ENCODE assay signal across 7 mouse cellular contexts in the genomic region with DNA sequence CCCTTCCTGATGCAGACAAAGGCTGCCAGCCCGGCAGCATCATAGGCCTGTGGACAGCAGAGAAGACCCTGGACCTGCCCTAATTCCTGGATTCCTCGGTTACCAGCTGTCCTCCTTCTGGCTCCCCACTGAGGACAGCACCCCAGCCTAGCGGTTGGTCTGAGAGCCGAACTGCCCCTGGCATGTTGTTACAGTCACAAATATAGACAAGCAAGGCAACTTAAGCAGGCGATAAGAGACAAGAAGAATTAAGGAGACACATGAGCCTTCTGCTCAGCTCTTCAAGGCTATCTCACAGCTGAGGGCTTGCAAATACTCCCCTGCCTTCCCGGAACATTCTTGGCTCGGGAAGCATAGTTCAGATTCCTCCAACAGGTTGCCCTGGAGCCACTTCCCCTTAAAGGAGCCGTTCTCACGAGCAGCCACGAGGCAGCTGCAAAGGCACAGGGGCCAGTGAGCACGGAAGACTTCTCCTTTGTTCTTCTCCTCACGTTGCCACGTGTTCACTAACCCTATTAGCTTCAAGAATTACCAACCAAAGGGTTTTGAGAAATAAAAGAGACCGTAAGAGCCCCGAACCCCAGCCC.
DNase-seq lines count a peak whose midpoint lies in the region; ATAC-seq and TF ChIP-seq lines count a peak whose summit lies in the region.

No protein-coding gene starts in this region.

- no peak overlapping the region; the same call in 1 of the 2 replicates for H3K9ac ChIP-seq in heart, embryonic 15.5 days
- no peak overlapping the region for H3K9ac ChIP-seq in midbrain, embryonic 15.5 days

- ATAC-seq in heart, embryonic 15.5 days (replicated peaks; ENCODE audit: insufficient number of reproducible peaks, insufficient read depth, low FRiP score, low read depth), result 0 out of 2 replicates have a peak, but pooled peaks have one; percentile 35
- no peak for ATAC-seq in midbrain, embryonic 15.5 days (replicated peaks)
- no peak for ATAC-seq in inflammation-experienced regulatory T-cells, adult 6 months

- DNase-seq in NIH3T3 (ENCODE audit: low read depth), result peak; percentile 80
- DNase-seq in embryo, embryonic 10 days (ENCODE audit: low spot score), result peak; percentile 74
- peak; percentile 65 for DNase-seq in kidney, postnatal 10 days
- no peak for DNase-seq in thymus, adult 2 months

- no peaks in the 10 kb centered on the region for H3K36me3 ChIP-seq in heart, embryonic 15.5 days
- H3K36me3 ChIP-seq in midbrain, embryonic 15.5 days (replicated peaks), result no peaks in the 10 kb centered on the region
- H3K36me3 ChIP-seq in thymus, adult 2 months (ENCODE audit: control insufficient read depth, insufficient read depth, low read length), result no peaks in the 10 kb centered on the region

- TF ChIP-seq POLR2A in thymus, adult 2 months (IDR thresholded peaks at IDR 0.05; ENCODE audit: control insufficient read depth, extremely low read depth, insufficient read depth, low read length, poor library complexity), result no peak

- no peaks in the 10 kb centered on the region for H3K27me3 ChIP-seq in heart, embryonic 15.5 days
- no peaks in the 10 kb centered on the region for H3K27me3 ChIP-seq in midbrain, embryonic 15.5 days (replicated peaks)
- H3K27me3 ChIP-seq in thymus, adult 2 months (ENCODE audit: control insufficient read depth, insufficient read depth, low read length), result no peaks in the 10 kb centered on the region

- no peaks in the 10 kb centered on the region for H3K9me3 ChIP-seq in heart, embryonic 15.5 days (replicated peaks)
- H3K9me3 ChIP-seq in midbrain, embryonic 15.5 days, result no peaks in the 10 kb centered on the region

- H3K27ac ChIP-seq in heart, embryonic 15.5 days, result peak overlapping the region; percentile 68
- no peak overlapping the region for H3K27ac ChIP-seq in midbrain, embryonic 15.5 days
- no peak overlapping the region for H3K27ac ChIP-seq in thymus, adult 2 months (ENCODE audit: control insufficient read depth, insufficient read depth, low read length)

- WGBS in heart, embryonic 15.5 days, result 19% methylated on average over 15 of the region's 15 CpGs
- WGBS in midbrain, embryonic 15.5 days, result 22% methylated on average over 15 of the region's 15 CpGs
- WGBS in thymus, adult 2 months, result 42% methylated on average over 15 of the region's 15 CpGs

- no peak for TF ChIP-seq CTCF in thymus, adult 2 months (IDR thresholded peaks at IDR 0.05; ENCODE audit: borderline replicate concordance, control insufficient read depth, extremely low read depth, insufficient read depth, low read length, poor library complexity)

- peak overlapping the region; percentile 46 for H3K4me2 ChIP-seq in heart, embryonic 15.5 days
- H3K4me2 ChIP-seq in midbrain, embryonic 15.5 days, result 0 out of 2 replicates have a peak overlapping the region, but pooled peaks have one; percentile 12

- no peak overlapping the region for H3K4me3 ChIP-seq in heart, embryonic 15.5 days
- no peak overlapping the region for H3K4me3 ChIP-seq in midbrain, embryonic 15.5 days
- H3K4me3 ChIP-seq in thymus, adult 2 months (ENCODE audit: control insufficient read depth, insufficient read depth, low read length), result no peak overlapping the region

- peaks cover 19% of the 10 kb centered on the region for H3K4me1 ChIP-seq in heart, embryonic 15.5 days (replicated peaks)
- H3K4me1 ChIP-seq in midbrain, embryonic 15.5 days, result peaks cover 4% of the 10 kb centered on the region; the same call in 1 of the 2 replicates
- no peaks in the 10 kb centered on the region for H3K4me1 ChIP-seq in thymus, adult 2 months (replicated peaks; ENCODE audit: control insufficient read depth, insufficient read depth, low read length)
